Mouse (Mus musculus): ENCODE measurements at regions not wholly inside any gene's neighbourhood (a gene's known extent, or its start where the extent isn't known, plus 50 kb on each side); places are given as distances from the start of the nearest gene placed in this dataset.
A peak's percentile ranks its signal among the peaks of the same experiment; 100 is the strongest.

- H3K9ac ChIP-seq (ENCODE audit: low read depth, low read length) = no peak overlapping the region
- no peak overlapping the region for H3K27ac ChIP-seq
- TF ChIP-seq CTCF (IDR thresholded peaks at IDR 0.05) = no peak
- no peak for TF ChIP-seq EP300 (IDR thresholded peaks at IDR 0.05; ENCODE audit: insufficient read depth, low read depth, low read length)
- no peaks in the 10 kb centered on the region for H3K27me3 ChIP-seq (ENCODE audit: control insufficient read depth, insufficient read depth, low read length)
- no peaks in the 10 kb centered on the region for H3K79me2 ChIP-seq (replicated peaks; ENCODE audit: control insufficient read depth, insufficient read depth, low read length)
- no peaks in the 10 kb centered on the region for H3K36me3 ChIP-seq (ENCODE audit: control insufficient read depth, insufficient read depth, low read length)
- intact Hi-C loops (cut with DNase I) = no loop called here
- WGBS = 59% methylated on average over 2 of the region's 2 CpGs
- H3K4me3 ChIP-seq = no peak overlapping the region
- H3K4me1 ChIP-seq (ENCODE audit: control insufficient read depth, insufficient read depth, low read length) = no peaks in the 10 kb centered on the region
- DNase-seq = no peak
Observed at GRCm38 (mm10) chr3:151252458-151252857, 185.2 kb upstream of the Adgrl4 start.

- intact Hi-C loops (cut with DNase I) = no loop called here
- WGBS = 72% methylated on average over 3 of the region's 3 CpGs
- H3K27ac ChIP-seq = no peak overlapping the region
Observed at GRCm38 (mm10) chr3:151262821-151263220, 174.9 kb upstream of the Adgrl4 start.

GRCm38 (mm10) chr3:151265658-151266057 lies 172.0 kb upstream of the Adgrl4 start:
- DNase-seq = no peak
- TF ChIP-seq CTCF (IDR thresholded peaks at IDR 0.05) = peak; percentile 23
- no peak for TF ChIP-seq POLR2A (IDR thresholded peaks at IDR 0.05; ENCODE audit: insufficient read depth, low read depth, low read length)
- intact Hi-C loops (cut with DNase I) = no loop called here
- Histone ChIP-seq H3K27me3 (ENCODE audit: control insufficient read depth, insufficient read depth, low read length) (no peaks in the 10 kb centered on the region), H3K9ac (ENCODE audit: low read depth, low read length) (no peak overlapping the region), H3K36me3 (ENCODE audit: control insufficient read depth, insufficient read depth, low read length) (no peaks in the 10 kb centered on the region), H3K4me1 (ENCODE audit: control insufficient read depth, insufficient read depth, low read length) (no peaks in the 10 kb centered on the region), H3K4me3 (no peak overlapping the region), H3K27ac (no peak overlapping the region), H3K79me2 (replicated peaks; ENCODE audit: control insufficient read depth, insufficient read depth, low read length) (no peaks in the 10 kb centered on the region)
- 18% methylated on average over 2 of the region's 2 CpGs for WGBS

More at GRCm38 (mm10) chr3:151262821-151263220, 174.9 kb upstream of the Adgrl4 start:
- no peak for DNase-seq
- H3K27me3 ChIP-seq (ENCODE audit: control insufficient read depth, insufficient read depth, low read length) = no peaks in the 10 kb centered on the region
- TF ChIP-seq CTCF (IDR thresholded peaks at IDR 0.05) (no peak), POLR2A (IDR thresholded peaks at IDR 0.05; ENCODE audit: insufficient read depth, low read depth, low read length) (no peak), EP300 (IDR thresholded peaks at IDR 0.05; ENCODE audit: insufficient read depth, low read depth, low read length) (no peak)
- no peaks in the 10 kb centered on the region for H3K79me2 ChIP-seq (replicated peaks; ENCODE audit: control insufficient read depth, insufficient read depth, low read length)
- no peaks in the 10 kb centered on the region for H3K36me3 ChIP-seq (ENCODE audit: control insufficient read depth, insufficient read depth, low read length)
- no peak overlapping the region for H3K4me3 ChIP-seq
- no peaks in the 10 kb centered on the region for H3K4me1 ChIP-seq (ENCODE audit: control insufficient read depth, insufficient read depth, low read length)
- no peak overlapping the region for H3K9ac ChIP-seq (ENCODE audit: low read depth, low read length)

- Histone ChIP-seq H3K79me2 (replicated peaks; ENCODE audit: control insufficient read depth, insufficient read depth, low read length) (no peaks in the 10 kb centered on the region), H3K27me3 (ENCODE audit: control insufficient read depth, insufficient read depth, low read length) (no peaks in the 10 kb centered on the region), H3K36me3 (ENCODE audit: control insufficient read depth, insufficient read depth, low read length) (no peaks in the 10 kb centered on the region), H3K27ac (no peak overlapping the region), H3K4me1 (ENCODE audit: control insufficient read depth, insufficient read depth, low read length) (no peaks in the 10 kb centered on the region), H3K9ac (ENCODE audit: low read depth, low read length) (no peak overlapping the region), H3K4me3 (no peak overlapping the region)
- intact Hi-C loops (cut with DNase I) = no loop called here
- DNase-seq = no peak
- TF ChIP-seq EP300 (IDR thresholded peaks at IDR 0.05; ENCODE audit: insufficient read depth, low read depth, low read length) = no peak
- TF ChIP-seq POLR2A (IDR thresholded peaks at IDR 0.05; ENCODE audit: insufficient read depth, low read depth, low read length) = no peak
- TF ChIP-seq CTCF (IDR thresholded peaks at IDR 0.05) = no peak
- 70% methylated on average over 2 of the region's 2 CpGs for WGBS
Observed at GRCm38 (mm10) chr3:151269514-151269913, 168.2 kb upstream of the Adgrl4 start.

- no peak for DNase-seq
- H3K27ac ChIP-seq = no peak overlapping the region
- no peaks in the 10 kb centered on the region for H3K36me3 ChIP-seq (ENCODE audit: control insufficient read depth, insufficient read depth, low read length)
- intact Hi-C loops (cut with DNase I) = no loop called here
- no peaks in the 10 kb centered on the region for H3K79me2 ChIP-seq (replicated peaks; ENCODE audit: control insufficient read depth, insufficient read depth, low read length)
- H3K27me3 ChIP-seq (ENCODE audit: control insufficient read depth, insufficient read depth, low read length) = no peaks in the 10 kb centered on the region
- no peak for TF ChIP-seq EP300 (IDR thresholded peaks at IDR 0.05; ENCODE audit: insufficient read depth, low read depth, low read length)
- no peak overlapping the region for H3K9ac ChIP-seq (ENCODE audit: low read depth, low read length)
- 84% methylated on average over 1 of the region's 1 CpGs for WGBS
- H3K4me3 ChIP-seq = no peak overlapping the region
- no peaks in the 10 kb centered on the region for H3K4me1 ChIP-seq (ENCODE audit: control insufficient read depth, insufficient read depth, low read length)
Observed at GRCm38 (mm10) chr3:151283829-151284228, 153.9 kb upstream of the Adgrl4 start.

- intact Hi-C loops (cut with DNase I) = loop anchor here (1.0 kb wide), 1 partner anchor 130 kb away; no protein-coding TSS in a partner anchor
- H3K27ac ChIP-seq = peak overlapping the region; percentile 91
- peak overlapping the region; percentile 34 for H3K9ac ChIP-seq (ENCODE audit: low read depth, low read length)
- no peaks in the 10 kb centered on the region for H3K27me3 ChIP-seq (ENCODE audit: control insufficient read depth, insufficient read depth, low read length)
- peak overlapping the region; percentile 24 for H3K4me3 ChIP-seq
- H3K79me2 ChIP-seq (replicated peaks; ENCODE audit: control insufficient read depth, insufficient read depth, low read length) = no peaks in the 10 kb centered on the region
- TF ChIP-seq CTCF (IDR thresholded peaks at IDR 0.05) (no peak), POLR2A (IDR thresholded peaks at IDR 0.05; ENCODE audit: insufficient read depth, low read depth, low read length) (peak; percentile 84), EP300 (IDR thresholded peaks at IDR 0.05; ENCODE audit: insufficient read depth, low read depth, low read length) (peak; percentile 87)
- H3K4me1 ChIP-seq (ENCODE audit: control insufficient read depth, insufficient read depth, low read length) = peaks cover 10% of the 10 kb centered on the region
- peaks cover 12% of the 10 kb centered on the region for H3K36me3 ChIP-seq (ENCODE audit: control insufficient read depth, insufficient read depth, low read length)
- peak; percentile 60 to 65 for DNase-seq
- WGBS = 27% methylated on average over 11 of the region's 11 CpGs
Observed at GRCm38 (mm10) chr3:151293981-151294605, 143.6 kb upstream of the Adgrl4 start.

Measured in heart, adult 2 months (tissue).